Mouse (Mus musculus): ENCODE results near the gene Plaur.
"Not testable (repeated sequence)": the region's sequence is repeated elsewhere in the genome, so short reads cannot be mapped to it uniquely, and the experiment has no call there.

Gene Plaur

DNA sequence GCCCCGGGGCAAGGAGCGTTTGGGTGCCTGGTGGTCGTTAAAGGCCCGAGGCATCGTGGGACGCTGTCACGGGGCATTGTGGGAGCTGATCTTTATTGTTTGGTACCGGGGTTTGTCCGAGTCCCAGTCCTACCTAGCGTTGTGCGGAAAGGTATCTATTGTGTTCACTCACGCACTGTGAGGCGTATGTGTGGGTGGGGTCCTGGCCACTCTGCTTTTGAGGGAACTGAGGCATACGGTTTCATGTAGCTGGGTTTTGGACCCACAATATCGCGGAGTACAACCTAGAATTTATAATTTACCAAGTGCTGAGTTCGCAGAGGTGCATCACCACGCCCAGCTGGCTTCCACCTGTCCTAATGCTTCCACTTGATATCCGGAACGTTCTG lies 45.4 kb downstream of the Plaur start:
- no peak for DNase-seq (ENCODE audit: low spot score in 2 of 2)

DNA sequence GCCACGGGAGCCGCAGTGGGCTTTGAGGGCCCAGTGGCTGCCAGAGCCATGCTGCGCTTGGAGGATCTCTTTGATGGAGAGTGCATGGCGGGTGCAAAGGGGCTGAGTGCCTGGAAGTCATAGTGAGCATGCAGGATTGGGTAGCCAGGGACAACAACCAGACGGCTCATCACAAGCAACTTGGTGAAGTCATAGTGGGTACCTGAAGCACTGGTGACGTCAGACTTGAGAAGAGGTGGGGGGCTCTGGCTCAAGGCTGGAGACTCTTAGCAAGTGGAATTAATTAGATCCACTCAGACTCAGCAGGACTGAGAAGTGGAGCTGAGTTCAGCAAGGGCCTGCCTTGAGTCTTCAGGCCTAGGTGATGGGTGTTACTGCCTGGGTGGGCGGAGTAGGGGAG lies 50.1 kb downstream of the Plaur start, which contains the start of gene AC161166.1:
Gene AC161166.1, minus strand, starts transcription at position 101 of the 400 bp plus-strand sequence.
- DNase-seq (ENCODE audit: low spot score in 2 of 2), result no peak

GRCm38 (mm10) chr7:24516319-24516718 lies 54.0 kb downstream of the Plaur start:
- DNase-seq (ENCODE audit: low spot score in 2 of 2), result peak in 1 of 2 experiments; percentile 71

GRCm38 (mm10) chr7:24517077-24517476 lies 54.8 kb downstream of the Plaur start:
- DNase-seq (ENCODE audit: low spot score in 2 of 2), result no peak

GRCm38 (mm10) chr7:24517654-24518053 lies 55.4 kb downstream of the Plaur start:
- peak; percentile 79 to 90 for DNase-seq (ENCODE audit: low spot score in 2 of 2)

DNA sequence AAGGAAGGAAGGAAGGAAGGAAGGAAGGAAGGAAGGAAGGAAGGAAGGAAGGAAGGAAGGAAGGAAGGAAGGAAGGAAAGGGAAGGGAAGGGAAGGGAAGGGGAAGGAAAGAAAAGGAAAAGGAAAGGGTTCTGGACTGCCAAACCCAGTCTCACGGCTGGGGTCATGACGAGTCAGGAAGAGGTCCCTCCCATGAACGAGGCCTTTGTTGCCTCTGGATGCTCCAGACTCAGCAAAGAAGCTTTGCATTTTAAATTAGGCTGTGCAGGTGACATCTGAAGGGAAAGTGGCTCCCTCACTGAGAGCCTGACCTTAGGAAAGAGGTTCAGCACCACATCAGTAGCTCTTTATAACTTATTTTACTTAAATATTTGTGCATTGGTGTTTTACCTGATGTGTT lies 56.8 kb downstream of the Plaur start:
- no peak for DNase-seq (ENCODE audit: low spot score in 2 of 2)

- not testable (repeated sequence) for DNase-seq (ENCODE audit: low spot score in 2 of 2)
Measured at GRCm38 (mm10) chr7:24520054-24520453, 57.8 kb downstream of the Plaur start.

DNA sequence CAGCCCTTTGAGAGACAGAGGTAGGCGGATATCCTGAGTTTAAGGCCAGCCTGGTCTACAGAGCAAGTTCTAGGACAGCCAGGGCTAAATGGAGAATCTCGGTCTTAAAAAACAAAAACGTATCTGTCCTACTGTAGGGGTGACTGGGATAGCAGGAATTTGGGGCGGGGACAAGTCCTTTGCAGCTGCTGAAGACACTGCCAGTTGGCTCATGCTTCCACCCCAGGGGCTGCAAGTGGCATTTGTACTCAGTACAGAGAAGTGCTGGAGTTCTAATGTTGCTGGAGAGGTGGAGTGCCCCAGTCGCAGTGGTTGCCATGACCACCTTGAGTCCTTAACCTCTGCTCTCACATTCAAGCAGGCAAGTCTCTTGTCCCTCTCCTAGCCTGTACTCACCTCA lies 60.5 kb downstream of the Plaur start:
- no peak for DNase-seq (ENCODE audit: low spot score in 2 of 2)

DNA sequence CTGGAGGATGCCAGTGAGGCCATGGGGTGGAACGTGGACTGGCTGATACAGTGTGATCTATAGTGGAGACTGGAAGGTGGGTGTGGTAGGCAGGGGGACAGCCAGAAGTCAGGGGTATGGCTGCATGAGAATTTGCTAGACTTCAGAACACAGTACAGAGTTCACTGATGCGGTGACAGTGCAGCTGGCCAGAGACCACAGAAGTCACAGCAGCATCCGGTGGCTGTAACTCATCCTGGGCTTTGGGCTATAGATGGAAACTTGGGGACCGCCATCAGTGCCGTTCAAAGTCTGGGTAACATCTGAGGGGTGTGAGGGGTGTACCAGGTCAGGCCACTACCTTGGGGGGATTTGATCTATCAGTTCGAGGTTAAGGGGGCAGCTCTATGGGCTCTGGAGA lies 61.4 kb downstream of the Plaur start:
- DNase-seq (ENCODE audit: low spot score in 2 of 2), result no peak

- DNase-seq (ENCODE audit: low spot score in 2 of 2), result no peak
Measured at GRCm38 (mm10) chr7:24524978-24525377, 62.7 kb downstream of the Plaur start.
